In the genomic region with DNA sequence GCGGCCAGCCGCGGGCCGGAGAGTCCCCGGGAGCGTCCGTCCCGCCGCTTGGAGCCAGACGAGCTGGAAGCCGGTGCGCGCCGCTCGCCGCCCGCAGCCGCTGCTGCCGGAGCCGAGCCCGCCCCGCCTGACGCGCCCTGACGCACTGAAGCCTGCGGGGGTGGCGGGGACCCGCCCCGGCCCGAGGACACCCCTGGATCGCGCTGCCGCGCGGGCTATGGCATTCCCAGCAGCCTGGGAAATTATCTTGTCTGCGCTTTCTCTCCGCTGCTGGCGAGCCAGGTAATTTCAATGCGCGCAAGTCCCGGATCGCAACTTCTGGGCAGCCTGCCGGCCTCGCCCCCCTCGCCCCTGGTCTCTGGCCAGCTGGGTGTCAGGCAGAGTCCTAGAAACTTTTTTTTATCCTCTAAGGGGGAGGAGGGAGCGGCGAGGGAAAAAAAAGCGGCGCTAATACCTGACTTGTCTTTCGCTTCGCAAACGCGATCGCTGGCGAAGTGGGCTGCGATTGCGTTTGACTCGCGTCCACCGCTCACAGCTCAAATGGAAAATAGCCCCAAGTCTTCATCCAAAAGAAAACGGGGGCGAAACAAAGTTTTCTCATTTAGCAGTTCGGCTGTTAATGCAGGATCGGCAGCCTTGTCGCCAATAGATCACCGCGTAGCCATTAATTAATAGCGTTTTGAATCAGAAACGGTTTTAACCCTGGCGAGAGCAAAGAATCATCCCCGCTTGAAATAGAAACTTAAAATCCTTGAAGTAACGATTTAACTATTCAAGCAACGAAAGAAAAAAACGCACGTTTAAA, we compare ENCODE assay signal across 9 mouse cellular contexts. TPM values are rescaled to one million over a fixed set of nuclear protein-coding genes. Genes with fewer than 3 reads are reported as not detected.
A peak's percentile ranks its signal among the peaks of the same experiment; 100 is the strongest.
DNase-seq lines count a peak whose midpoint lies in the region; ATAC-seq lines count a peak whose summit lies in the region.
"Had no signal": no experiment of that assay in that cellular context is flagged by ENCODE, and none has a peak within 500 bp of the region (broad histone marks: within the 10 kb centered on the region; RNA-seq: fewer than 3 reads in every experiment).

A gene (minus strand): TSS at position 343 of the 805 bp plus-strand sequence.

- no peak within 1 kb of the TSS for H3K27ac ChIP-seq in heart, embryonic 14.5 days (replicated peaks in 1 of 2; ENCODE audit: control insufficient read depth in 1 of 2, insufficient read depth in 1 of 2, low read depth in 2 of 2, low read length in 2 of 2)
- H3K27ac ChIP-seq in limb, embryonic 11.5 days (replicated peaks; ENCODE audit: low read depth, low read length), result no peak within 1 kb of the TSS
- H3K27ac ChIP-seq in neural tube, embryonic 11.5 days (ENCODE audit: low read depth, low read length), result no peak within 1 kb of the TSS
- H3K27ac ChIP-seq: macrophage had no signal

- no peaks in the 10 kb centered on the region for H3K4me1 ChIP-seq in heart, embryonic 14.5 days (ENCODE audit: control insufficient read depth in 2 of 2, insufficient read depth in 2 of 2, low read length in 2 of 2)
- no peaks in the 10 kb centered on the region for H3K4me1 ChIP-seq in limb, embryonic 11.5 days (ENCODE audit: control insufficient read depth, insufficient read depth, low read length)
- no peaks in the 10 kb centered on the region for H3K4me1 ChIP-seq in neural tube, embryonic 11.5 days (ENCODE audit: control insufficient read depth, insufficient read depth, low read length)

- peak within 1 kb of the TSS; percentile 59 to 67 for H3K4me3 ChIP-seq in heart, embryonic 14.5 days (ENCODE audit: control insufficient read depth in 1 of 2, insufficient read depth in 1 of 2, low read depth in 1 of 2, low read length in 2 of 2)
- peak within 1 kb of the TSS; percentile 48 for H3K4me3 ChIP-seq in limb, embryonic 11.5 days (ENCODE audit: low read depth, low read length)
- H3K4me3 ChIP-seq in neural tube, embryonic 11.5 days (ENCODE audit: low read depth, low read length), result peak within 1 kb of the TSS; percentile 47

- no peaks in the 10 kb centered on the region for H3K36me3 ChIP-seq in heart, embryonic 14.5 days (ENCODE audit: control insufficient read depth, insufficient read depth, low read length)
- H3K36me3 ChIP-seq in limb, embryonic 11.5 days (ENCODE audit: control insufficient read depth, insufficient read depth, low read length), result no peaks in the 10 kb centered on the region
- no peaks in the 10 kb centered on the region for H3K36me3 ChIP-seq in neural tube, embryonic 11.5 days (ENCODE audit: control insufficient read depth, insufficient read depth, low read length)

- ATAC-seq in heart, embryonic 14.5 days (ENCODE audit: insufficient number of reproducible peaks, insufficient read depth, low FRiP score, low read depth), result no peak
- ATAC-seq in limb, embryonic 11.5 days (ENCODE audit: insufficient number of reproducible peaks, low FRiP score, low TSS enrichment, low read depth), result no peak
- no peak for ATAC-seq in neural tube, embryonic 11.5 days (ENCODE audit: insufficient read depth, low FRiP score, low TSS enrichment)

- H3K9me3 ChIP-seq in heart, embryonic 14.5 days (ENCODE audit: control insufficient read depth, low read length), result peaks cover 28% of the 10 kb centered on the region
- H3K9me3 ChIP-seq in limb, embryonic 11.5 days (ENCODE audit: control insufficient read depth, low read length), result peaks cover 16% of the 10 kb centered on the region
- H3K9me3 ChIP-seq in neural tube, embryonic 11.5 days (ENCODE audit: control insufficient read depth, low read length), result peaks cover 19% of the 10 kb centered on the region

- peaks cover 37% of the 10 kb centered on the region for H3K27me3 ChIP-seq in heart, embryonic 14.5 days (ENCODE audit: control insufficient read depth, insufficient read depth, low read length)
- H3K27me3 ChIP-seq in limb, embryonic 11.5 days (ENCODE audit: control insufficient read depth, insufficient read depth, low read length), result peaks cover 22% of the 10 kb centered on the region
- peaks cover 47% of the 10 kb centered on the region for H3K27me3 ChIP-seq in neural tube, embryonic 11.5 days (ENCODE audit: control insufficient read depth, insufficient read depth, low read length)

- peak within 1 kb of the TSS; percentile 87 for H3K4me2 ChIP-seq in heart, embryonic 14.5 days (ENCODE audit: low read length)
- peak within 1 kb of the TSS; percentile 74 for H3K4me2 ChIP-seq in limb, embryonic 11.5 days (ENCODE audit: low read depth, severe bottlenecking)
- peak within 1 kb of the TSS; percentile 84 for H3K4me2 ChIP-seq in neural tube, embryonic 11.5 days (ENCODE audit: low read depth)

- peak within 1 kb of the TSS; percentile 47 for H3K9ac ChIP-seq in heart, embryonic 14.5 days (ENCODE audit: low read length)
- peak within 1 kb of the TSS; percentile 37; the same call in 1 of the 2 replicates for H3K9ac ChIP-seq in limb, embryonic 11.5 days (ENCODE audit: low read length)
- no peak within 1 kb of the TSS; the same call in 1 of the 2 replicates for H3K9ac ChIP-seq in neural tube, embryonic 11.5 days (ENCODE audit: low read length)

- DNase-seq in left cerebral cortex, postnatal 4 days, result peak; percentile 46
- no peak for DNase-seq in left cerebral cortex, postnatal 36 days (ENCODE audit: low spot score in 2 of 2)
- DNase-seq in embryo, embryonic 9.5 days (ENCODE audit: extremely low spot score), result peak; percentile 78
- peak; percentile 75 for DNase-seq in limb, embryonic 11.5 days (ENCODE audit: low spot score)
- peak; percentile 65 for DNase-seq in neural tube, embryonic 11.5 days (ENCODE audit: low spot score)
- no peak for DNase-seq in frontal cortex, postnatal 25 days (ENCODE audit: low spot score in 2 of 2)
- DNase-seq in cerebellum, adult 11-12 months, result no peak

- WGBS in heart, embryonic 14.5 days, result under 1% methylated on average over 75 of the region's 75 CpGs
- under 1% methylated on average over 73 of the region's 75 CpGs for WGBS in limb, embryonic 11.5 days
- WGBS in neural tube, embryonic 11.5 days, result under 1% methylated on average over 75 of the region's 75 CpGs

- intact Hi-C loops in left cerebral cortex, postnatal 4 days (cut with DNase I), result no loop called here
- intact Hi-C loops in left cerebral cortex, postnatal 36 days (cut with DNase I), result no loop called here

RNA-seq across cellular contexts. Expression of the gene that starts here (rescaled TPM):
- under 1 TPM; 0.16 to 0.36 TPM for total RNA-seq in left cerebral cortex, postnatal 4 days (2021)
- total RNA-seq in left cerebral cortex, postnatal 36 days (2021), result under 1 TPM; 0.59 to 0.66 TPM
- polyA plus RNA-seq in heart, embryonic 14.5 days (2014; fragmentation: Nextera tagmentation; extraction: Ambion mirVana), result 1.9 and 3.0 TPM in 2 replicates
- polyA plus RNA-seq in limb, embryonic 11.5 days (2014; fragmentation: Nextera tagmentation; extraction: Ambion mirVana), result 0.88 and 1.1 TPM in 2 replicates
- polyA plus RNA-seq in neural tube, embryonic 11.5 days (2014; fragmentation: Nextera tagmentation; extraction: Ambion mirVana), result 0.47 and 0.57 TPM in 2 replicates
- polyA plus RNA-seq: macrophage had no signal

Comparison
In these comparisons a context has a peak if more than half of its experiments do, and no peak if none do; other contexts are left out.
1. Peak in DNase-seq in left cerebral cortex, postnatal 4 days; RNA of the gene not detected or under 1 TPM.
2. Peak in DNase-seq, H3K4me3 ChIP-seq and H3K4me2 ChIP-seq in neural tube, embryonic 11.5 days; RNA of the gene not detected or under 1 TPM.
3. DNase-seq: peak in embryo, embryonic 9.5 days (single experiment) and limb, embryonic 11.5 days (single experiment); none in left cerebral cortex, postnatal 36 days (0 of 2), frontal cortex, postnatal 25 days (0 of 2) and cerebellum, adult 11-12 months (single experiment).
4. Peak in every context shown above with its lines, with median percentiles within 50 percentile points of each other: H3K4me2 ChIP-seq and H3K4me3 ChIP-seq.